Mouse (Mus musculus): Measurements from ENCODE around the gene Ect2. TPM values are rescaled to one million over a fixed set of nuclear protein-coding genes. Genes with fewer than 3 reads are reported as not detected.

The Ect2 gene
- polyA plus RNA-seq, 1 experiment from 2014 or later, result 71.4 TPM

DNA sequence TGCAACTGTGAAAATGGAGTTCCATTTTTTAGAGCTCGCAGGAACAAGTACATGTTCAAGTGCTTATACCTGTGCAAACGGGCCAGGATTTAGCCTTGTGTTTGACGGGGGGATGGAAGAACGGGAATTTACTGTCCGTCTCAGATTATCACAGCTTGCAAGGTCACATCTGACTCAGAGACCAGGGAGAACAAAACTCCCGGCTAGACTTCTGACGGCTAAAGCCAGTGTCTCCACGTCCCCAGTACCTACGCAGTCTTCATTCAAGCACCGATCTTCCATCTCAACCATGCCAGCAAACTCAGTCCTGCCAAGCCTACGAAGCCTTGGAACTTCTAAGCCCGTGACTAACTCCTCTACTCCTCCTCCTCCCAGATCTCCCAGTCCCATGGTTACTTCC lies 93.2 kb downstream of the Ect2 start:
- Histone ChIP-seq H3K4me1 (replicated peaks; ENCODE audit: control insufficient read depth, insufficient read depth, low read length) (no peaks in the 10 kb centered on the region), H3K36me3 (ENCODE audit: control insufficient read depth, insufficient read depth, low read length) (no peaks in the 10 kb centered on the region), H3K9ac (ENCODE audit: low read length) (no peak overlapping the region), H3K9me3 (ENCODE audit: control insufficient read depth, low read length) (no peaks in the 10 kb centered on the region), H3K27ac (ENCODE audit: low read length) (no peak overlapping the region), H3K4me3 (ENCODE audit: low read length) (no peak overlapping the region), H3K27me3 (ENCODE audit: control insufficient read depth, insufficient read depth, low read depth, low read length) (no peaks in the 10 kb centered on the region), H3K4me2 (ENCODE audit: low read depth, low read length) (no peak overlapping the region)
- 87% methylated on average over 12 of the region's 12 CpGs for WGBS
- ATAC-seq (ENCODE audit: low read depth), result no peak

DNA sequence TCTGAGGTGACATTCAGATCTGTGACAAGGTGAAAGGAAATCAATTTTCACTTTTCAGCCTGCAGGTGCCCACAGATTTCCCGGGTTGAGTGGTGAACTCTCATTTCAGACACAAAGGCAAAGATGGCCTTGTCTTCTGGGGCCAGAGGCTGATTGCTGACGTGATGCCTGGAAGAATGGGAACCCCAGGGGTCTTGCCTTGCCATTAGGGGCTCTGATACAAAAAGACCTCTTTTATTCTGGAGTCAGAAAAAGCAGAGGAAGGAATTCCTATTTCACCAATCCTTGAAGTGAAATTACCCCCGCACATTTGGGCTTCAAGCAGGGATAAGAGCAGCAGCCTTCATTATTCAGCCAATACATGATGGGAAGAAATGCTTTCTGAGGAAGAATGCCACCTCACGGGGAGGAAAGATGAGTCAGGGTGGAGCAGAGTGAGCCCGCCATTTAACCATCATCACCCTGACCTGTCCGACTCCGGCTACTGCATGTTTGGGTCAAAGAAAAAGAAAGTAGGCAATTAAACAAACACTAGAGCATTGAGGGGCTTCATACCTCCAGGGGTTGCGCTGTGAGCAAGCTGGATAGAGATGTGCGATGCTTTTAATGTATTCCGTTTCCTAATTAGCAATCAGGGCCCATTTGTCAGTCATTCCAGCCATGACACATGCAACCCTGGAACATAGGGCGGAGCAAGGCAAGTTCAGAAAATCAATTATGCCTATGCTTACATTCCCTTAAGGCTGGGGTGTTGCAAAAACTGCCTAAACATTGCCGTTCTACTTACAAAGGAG lies 94.0 kb downstream of the Ect2 start:
- Histone ChIP-seq H3K4me2 (ENCODE audit: low read depth, low read length) (no peak overlapping the region), H3K27ac (ENCODE audit: low read length) (no peak overlapping the region), H3K36me3 (ENCODE audit: control insufficient read depth, insufficient read depth, low read length) (no peaks in the 10 kb centered on the region), H3K27me3 (ENCODE audit: control insufficient read depth, insufficient read depth, low read depth, low read length) (no peaks in the 10 kb centered on the region), H3K9ac (ENCODE audit: low read length) (no peak overlapping the region), H3K9me3 (ENCODE audit: control insufficient read depth, low read length) (no peaks in the 10 kb centered on the region), H3K4me3 (ENCODE audit: low read length) (no peak overlapping the region), H3K4me1 (replicated peaks; ENCODE audit: control insufficient read depth, insufficient read depth, low read length) (no peaks in the 10 kb centered on the region)
- ATAC-seq (ENCODE audit: low read depth), result no peak
- WGBS, result 75% methylated on average over 12 of the region's 12 CpGs

DNA sequence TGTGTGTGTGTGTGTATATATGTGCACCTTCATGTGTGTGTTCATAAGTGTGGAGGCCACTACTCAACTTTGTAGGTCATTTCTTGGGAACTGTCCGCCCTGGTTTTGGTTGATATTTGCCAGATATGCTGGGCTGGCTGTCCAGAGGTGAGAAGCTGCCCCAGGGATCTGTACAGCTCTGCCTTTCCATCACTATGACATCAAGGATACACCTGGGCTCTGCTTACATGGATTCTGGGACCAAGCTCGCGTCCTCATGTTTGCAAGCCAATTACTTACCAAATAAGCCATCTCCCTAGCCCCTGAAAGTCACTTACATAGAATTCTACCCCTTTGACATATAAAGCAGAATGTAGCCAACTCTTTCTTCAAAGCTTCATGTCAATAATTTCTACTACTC lies 98.2 kb downstream of the Ect2 start:
- 78% methylated on average over 3 of the region's 3 CpGs for WGBS

DNA sequence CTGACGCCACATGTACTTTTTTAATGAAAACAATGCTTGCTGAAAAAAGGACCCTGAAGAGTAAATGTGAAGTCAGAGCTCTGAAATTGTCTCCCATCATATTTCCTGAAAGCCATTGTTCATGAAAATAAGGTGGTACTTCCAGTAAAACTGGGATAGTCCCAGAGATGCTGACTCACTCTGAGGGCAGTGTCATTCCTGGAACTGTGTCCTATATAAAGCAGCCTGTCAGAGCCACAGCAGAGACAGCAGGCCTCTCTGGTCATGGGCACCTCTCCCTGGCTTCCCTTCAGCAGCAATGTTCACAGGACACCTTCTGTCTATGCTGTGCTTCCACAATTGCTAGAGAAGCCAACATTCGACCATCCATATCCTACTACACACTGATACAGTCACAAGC lies 98.9 kb downstream of the Ect2 start:
- WGBS, result 63% methylated on average over 2 of the region's 2 CpGs
- no peak overlapping the region for H3K9ac ChIP-seq (ENCODE audit: low read length)
- H3K4me3 ChIP-seq (ENCODE audit: low read length), result no peak overlapping the region
- no peaks in the 10 kb centered on the region for H3K9me3 ChIP-seq (ENCODE audit: control insufficient read depth, low read length)
- ATAC-seq (ENCODE audit: low read depth), result no peak
- H3K27ac ChIP-seq (ENCODE audit: low read length), result no peak overlapping the region
- H3K4me1 ChIP-seq (replicated peaks; ENCODE audit: control insufficient read depth, insufficient read depth, low read length), result no peaks in the 10 kb centered on the region
- H3K27me3 ChIP-seq (ENCODE audit: control insufficient read depth, insufficient read depth, low read depth, low read length), result no peaks in the 10 kb centered on the region
- H3K4me2 ChIP-seq (ENCODE audit: low read depth, low read length), result no peak overlapping the region
- H3K36me3 ChIP-seq (ENCODE audit: control insufficient read depth, insufficient read depth, low read length), result no peaks in the 10 kb centered on the region

More for the DNA sequence above, 98.2 kb downstream of the Ect2 start:
- Histone ChIP-seq H3K4me2 (ENCODE audit: low read depth, low read length) (no peak overlapping the region), H3K9ac (ENCODE audit: low read length) (no peak overlapping the region), H3K27me3 (ENCODE audit: control insufficient read depth, insufficient read depth, low read depth, low read length) (no peaks in the 10 kb centered on the region), H3K9me3 (ENCODE audit: control insufficient read depth, low read length) (no peaks in the 10 kb centered on the region), H3K36me3 (ENCODE audit: control insufficient read depth, insufficient read depth, low read length) (no peaks in the 10 kb centered on the region), H3K27ac (ENCODE audit: low read length) (no peak overlapping the region), H3K4me3 (ENCODE audit: low read length) (no peak overlapping the region), H3K4me1 (replicated peaks; ENCODE audit: control insufficient read depth, insufficient read depth, low read length) (no peaks in the 10 kb centered on the region)
- no peak for ATAC-seq (ENCODE audit: low read depth)

Other genes starting within 250 kb of the Ect2 start
- 9.6 and 10.1 TPM in 2 replicates for gene Nceh1, start 29.1 kb upstream of the Ect2 start, polyA plus RNA-seq (2015; fragmentation: Nextera tagmentation; extraction: Ambion mirVana)
- 3.6 and 4.1 TPM in 2 replicates for gene Tnfsf10, start 163.2 kb upstream of the Ect2 start, polyA plus RNA-seq (2015; fragmentation: Nextera tagmentation; extraction: Ambion mirVana)
- gene Ghsr, start 217.5 kb upstream of the Ect2 start, polyA plus RNA-seq (2015; fragmentation: Nextera tagmentation; extraction: Ambion mirVana), result not detected in 2 replicates